Mouse (Mus musculus) CH12.LX (cell line): ENCODE data around the gene Gpm6b.

Experiments used
- CTCF ChIP-seq, 2 experiments: IDR thresholded peaks in 1 of 2; conservative IDR thresholded peaks in 1 of 2; 2 replicates each; pipeline ENCODE4 v1.5.1; 2011 to 2012; ENCODE audit warnings: low read depth in 2 of 2, low read length in 2 of 2, improper control_type of control experiment in 1 of 2, inconsistent platforms in 1 of 2, mild to moderate bottlenecking in 1 of 2, moderate library complexity in 1 of 2
- ELF1 ChIP-seq: IDR thresholded peaks from 2 replicates; pipeline ENCODE4 v1.6.1; 2014; ENCODE audit warnings: low read depth, mild to moderate bottlenecking, inconsistent platforms, low read length, improper control_type of control experiment
- ETS1 ChIP-seq: conservative IDR thresholded peaks from 2 replicates; pipeline ENCODE4 v1.6.1; 2012; ENCODE audit warnings: low read depth, mild to moderate bottlenecking, inconsistent platforms, low read length, improper control_type of control experiment, moderate library complexity
- MXI1 ChIP-seq: IDR thresholded peaks from 2 replicates; pipeline ENCODE4 v1.6.1; 2011; ENCODE audit warnings: mild to moderate bottlenecking, low read depth, low read length, improper control_type of control experiment
- POLR2A ChIP-seq: IDR thresholded peaks from 2 replicates; pipeline ENCODE4 v1.6.1; 2011; ENCODE audit warnings: low read depth, mild to moderate bottlenecking, improper control_type of control experiment, low read length
- POLR2AphosphoS2 ChIP-seq: IDR thresholded peaks from 2 replicates; pipeline ENCODE4 v1.6.1; 2011; ENCODE audit warnings: low read depth, low read length, improper control_type of control experiment
- RCOR1 ChIP-seq: conservative IDR thresholded peaks from 2 replicates; pipeline ENCODE4 v1.6.1; 2012; ENCODE audit warnings: low read depth, mild to moderate bottlenecking, inconsistent platforms, low read length, improper control_type of control experiment

DNA sequence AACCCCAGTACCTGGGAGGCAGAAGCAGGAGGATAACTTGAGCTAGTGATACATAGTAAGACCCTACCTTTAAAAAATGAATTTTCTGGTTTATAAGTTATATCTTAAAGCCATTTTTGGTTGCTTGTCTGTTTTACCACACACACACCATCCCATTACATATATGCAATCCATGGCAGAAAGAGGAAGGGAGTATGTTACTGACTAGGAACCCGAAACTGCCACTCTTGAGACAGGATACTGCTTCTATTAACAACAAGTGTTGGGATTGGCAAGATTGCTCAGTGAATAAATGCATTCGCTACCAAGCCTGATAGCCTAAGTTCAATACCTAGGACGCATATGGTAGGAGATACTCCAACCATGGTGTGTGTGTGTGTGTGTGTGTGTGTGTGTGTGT lies 117.6 kb downstream of the Gpm6b start:
- TF ChIP-seq ELF1 (no peak), MXI1 (no peak), POLR2A (no peak), CTCF (conservative IDR thresholded peaks at IDR 0.05 in 1 of 2, IDR thresholded peaks at IDR 0.05 in 1 of 2; ENCODE audit: low read depth in 2 of 2, low read length in 2 of 2) (no peak), RCOR1 (no peak), POLR2AphosphoS2 (no peak), ETS1 (no peak)
